Mouse (Mus musculus) bone marrow macrophage, adult 2 months (primary cell): ENCODE results near the gene Ctsd.

Source experiments
- CTCF ChIP-seq: IDR thresholded peaks from 2 replicates; pipeline ENCODE4 v1.5.1; 2012; ENCODE audit warnings: low read depth, mild to moderate bottlenecking, low read length, moderate library complexity
- POLR2A ChIP-seq: IDR thresholded peaks from 2 replicates; pipeline ENCODE4 v1.6.1; 2012; ENCODE audit warnings: mild to moderate bottlenecking, low read depth, low read length, borderline replicate concordance

DNA sequence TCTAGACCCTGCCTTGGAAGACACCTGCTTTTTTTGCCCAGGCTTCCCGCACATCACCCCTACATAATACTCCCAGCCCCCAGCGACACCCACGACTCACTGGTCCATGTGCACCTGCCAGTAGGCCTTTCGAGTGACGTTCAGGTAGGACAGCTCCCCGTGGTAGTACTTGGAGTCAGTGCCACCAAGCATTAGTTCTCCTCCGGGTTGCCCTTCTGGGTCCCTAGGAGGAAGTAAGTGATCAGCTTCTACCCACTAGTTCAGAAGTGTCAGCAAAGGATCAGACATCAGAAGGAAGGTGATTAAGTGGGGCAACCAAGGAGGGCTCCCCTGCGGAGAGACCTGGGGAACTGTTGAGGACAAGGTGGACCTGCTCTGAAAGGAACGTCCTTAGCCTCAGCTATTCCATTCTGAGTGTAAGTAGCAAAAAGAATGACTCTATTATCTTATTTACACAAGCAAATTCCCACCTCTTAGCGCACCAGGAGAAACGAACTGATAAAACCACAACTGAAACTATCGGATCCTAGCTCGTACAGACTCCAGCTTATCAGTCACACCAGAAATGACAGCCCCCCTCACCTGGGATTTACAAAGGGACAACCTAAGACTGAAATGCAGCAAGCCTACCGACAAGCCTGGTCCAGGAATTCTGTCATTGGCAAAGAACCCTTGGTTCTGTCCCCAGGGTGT, 10.5 kb downstream of the Ctsd start:
- TF ChIP-seq CTCF: no peak
- TF ChIP-seq POLR2A: no peak
